Comparison of ENCODE assay signal across 1 mouse cellular context in the genomic region with DNA sequence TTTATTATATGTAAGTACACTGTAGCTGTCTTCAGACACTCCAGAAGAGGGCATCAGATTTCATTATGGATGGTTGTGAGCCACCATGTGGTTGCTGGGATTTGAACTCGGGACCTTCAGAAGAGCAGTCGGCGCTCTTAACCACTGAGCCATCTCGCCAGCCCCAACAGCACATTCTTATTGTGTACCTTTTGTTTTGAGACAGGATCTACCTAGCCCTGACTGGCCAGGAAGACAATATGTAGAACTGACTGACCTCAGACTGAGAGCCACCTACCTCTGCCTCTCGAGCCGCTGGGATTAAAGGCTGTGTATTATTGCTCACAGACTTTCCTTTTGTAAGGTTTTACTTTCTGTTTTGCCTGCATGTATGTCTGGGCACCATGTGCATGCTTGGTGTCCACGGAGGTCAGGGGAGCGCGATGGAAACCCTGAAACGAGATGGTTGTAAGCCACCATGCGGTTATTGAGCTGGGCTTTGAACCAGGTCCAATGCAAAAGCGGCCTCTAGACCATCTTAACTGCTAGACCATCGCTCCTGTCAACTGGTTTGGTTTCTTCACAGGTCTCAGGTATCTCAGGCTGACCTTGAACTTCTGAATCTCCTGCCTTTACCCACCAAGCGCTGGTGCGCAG.
A peak's percentile ranks its signal among the peaks of the same experiment; 100 is the strongest.
TF ChIP-seq lines count a peak whose summit lies in the region.

No protein-coding gene starts in this region.

TF ChIP-seq in CH12.LX, 34 proteins besides CTCF, POLR2A, EP300 and RAD21:
- TF ChIP-seq MYC (IDR thresholded peaks at IDR 0.05; ENCODE audit: low read depth, low read length) (peak; percentile 51; the same call in 1 of the 2 replicates), HCFC1 (IDR thresholded peaks at IDR 0.05; ENCODE audit: low read depth, low read length) (no peak), BHLHE40 (IDR thresholded peaks at IDR 0.05; ENCODE audit: low read depth, low read length) (no peak)
TF ChIP-seq in CH12.LX: peak in this region for 1.
